Mouse (Mus musculus) spleen, adult 2 months (tissue): Measurements from ENCODE around the gene Naa60.

Source experiments
- CTCF ChIP-seq: fragments of 200-500 bp; IDR thresholded peaks from 2 replicates; pipeline ENCODE4 v1.5.1; 2011; ENCODE audit warnings: mild to moderate bottlenecking, inconsistent platforms; ENCODE audit not compliant: insufficient read depth, insufficient read length, insufficient replicate concordance; ENCODE audit errors: extremely low read depth
- POLR2A ChIP-seq: fragments of 200-500 bp; IDR thresholded peaks from 2 replicates; pipeline ENCODE4 v1.6.1; 2011; ENCODE audit warnings: low read depth, low read length, inconsistent platforms

- TF ChIP-seq CTCF (no peak), POLR2A (no peak)
Observed at GRCm38 (mm10) chr16:3829727-3830126, 42.4 kb upstream of the Naa60 start.
